ENCODE assay signal across 8 mouse cellular contexts in the genomic region with DNA sequence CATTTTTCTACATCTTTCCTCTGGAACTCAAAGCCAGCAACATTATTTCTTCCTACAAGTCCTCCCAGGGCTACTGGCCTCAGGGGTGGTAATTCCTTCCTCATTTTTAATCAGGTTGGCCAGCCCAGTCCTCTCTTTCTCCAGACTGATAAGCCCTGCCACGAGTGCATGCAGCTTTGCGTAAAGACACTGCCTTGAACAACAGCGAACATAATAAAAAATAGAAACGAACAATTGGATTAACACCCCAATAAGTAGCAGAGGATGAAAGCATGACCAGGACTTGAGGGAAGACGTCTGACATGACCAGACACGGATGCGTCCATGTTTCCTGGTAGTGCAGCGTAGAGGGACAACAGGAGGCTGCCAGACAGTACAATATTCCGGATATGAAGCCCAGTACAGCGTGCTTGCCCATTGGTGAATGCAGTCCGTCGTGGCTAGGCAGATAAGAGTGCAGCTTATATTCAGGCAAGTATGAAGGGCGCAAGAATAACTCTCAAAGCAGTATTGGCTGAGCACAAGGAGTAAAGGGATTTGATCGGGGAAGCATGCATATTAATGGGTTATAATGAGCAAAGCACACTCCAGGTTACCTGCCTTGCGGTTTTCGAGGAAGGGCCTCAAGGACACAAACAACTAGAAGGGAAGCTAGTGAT. TPM values are rescaled to one million over a fixed set of nuclear protein-coding genes. Genes with fewer than 3 reads are reported as not detected.
DNase-seq lines count a peak whose midpoint lies in the region; ATAC-seq and TF ChIP-seq lines count a peak whose summit lies in the region.

No protein-coding gene starts in this region.

- peak overlapping the region; percentile 58 to 71 for H3K4me3 ChIP-seq in ES-E14 (ENCODE audit: insufficient read depth in 1 of 2, low read depth in 1 of 2, low read length in 2 of 2, poor library complexity in 1 of 2, severe bottlenecking in 1 of 2)
- peak overlapping the region; percentile 43 to 91; a peak in 3 of 4 replicates for H3K4me3 ChIP-seq in heart, embryonic 14.5 days (ENCODE audit: control insufficient read depth in 1 of 2, insufficient read depth in 1 of 2, low read depth in 1 of 2, low read length in 2 of 2)
- peak overlapping the region; percentile 90 for H3K4me3 ChIP-seq in liver, embryonic 16.5 days (ENCODE audit: low read depth, low read length)

- no peaks in the 10 kb centered on the region for H3K9me3 ChIP-seq in ES-E14 (ENCODE audit: control insufficient read depth, insufficient read depth, low read depth, low read length)
- no peaks in the 10 kb centered on the region for H3K9me3 ChIP-seq in heart, embryonic 14.5 days (ENCODE audit: control insufficient read depth, low read length)
- no peaks in the 10 kb centered on the region for H3K9me3 ChIP-seq in liver, embryonic 16.5 days (replicated peaks; ENCODE audit: control insufficient read depth, low read length)

- H3K36me3 ChIP-seq in ES-E14 (ENCODE audit: control insufficient read depth, insufficient read depth, low read length, poor library complexity, severe bottlenecking), result no peaks in the 10 kb centered on the region
- no peaks in the 10 kb centered on the region for H3K36me3 ChIP-seq in heart, embryonic 14.5 days (ENCODE audit: control insufficient read depth, insufficient read depth, low read length)
- H3K36me3 ChIP-seq in liver, embryonic 16.5 days (ENCODE audit: control insufficient read depth, insufficient read depth), result no peaks in the 10 kb centered on the region

- H3K4me2 ChIP-seq in heart, embryonic 14.5 days (ENCODE audit: low read length), result peak overlapping the region; percentile 82
- H3K4me2 ChIP-seq in liver, embryonic 16.5 days (ENCODE audit: low read depth, low read length), result peak overlapping the region; percentile 89

- H3K4me1 ChIP-seq in ES-E14 (ENCODE audit: control insufficient read depth in 2 of 2, insufficient read depth in 2 of 2, low read length in 2 of 2, poor library complexity in 1 of 2), result peaks cover 8 to 10% of the 10 kb centered on the region in 2 experiments
- peaks cover 13 to 22% of the 10 kb centered on the region in 2 experiments for H3K4me1 ChIP-seq in heart, embryonic 14.5 days (ENCODE audit: control insufficient read depth in 2 of 2, insufficient read depth in 2 of 2, low read length in 2 of 2)
- H3K4me1 ChIP-seq in liver, embryonic 16.5 days (ENCODE audit: control insufficient read depth, low read depth, low read length), result peaks cover 34% of the 10 kb centered on the region

- in situ Hi-C loops in ES-E14 (cut with MboI; ENCODE audit: low sequenced_read_pairs in 2 of 2, unreplicated experiment in 2 of 2), result no loop called here

- WGBS in heart, embryonic 14.5 days, result 18% methylated on average over 16 of the region's 16 CpGs
- WGBS in liver, embryonic 16.5 days (ENCODE audit: insufficient replicate concordance), result 10% methylated on average over 16 of the region's 16 CpGs

- H3K27ac ChIP-seq in ES-E14 (ENCODE audit: insufficient read depth, low read depth, low read length, poor library complexity, severe bottlenecking), result no peak overlapping the region
- H3K27ac ChIP-seq in heart, embryonic 14.5 days (replicated peaks in 1 of 2; ENCODE audit: control insufficient read depth in 1 of 2, insufficient read depth in 1 of 2, low read depth in 2 of 2, low read length in 2 of 2), result no peak overlapping the region
- peak overlapping the region; percentile 43 for H3K27ac ChIP-seq in liver, embryonic 16.5 days (ENCODE audit: low read length)

- no peak overlapping the region for H3K9ac ChIP-seq in ES-E14 (ENCODE audit: insufficient read depth, low read depth, low read length, poor library complexity, severe bottlenecking)
- H3K9ac ChIP-seq in heart, embryonic 14.5 days (ENCODE audit: low read length), result 0 out of 2 replicates have a peak overlapping the region, but pooled peaks have one; percentile 2
- H3K9ac ChIP-seq in liver, embryonic 16.5 days (ENCODE audit: low read depth, low read length), result peak overlapping the region; percentile 36

- H3K27me3 ChIP-seq in heart, embryonic 14.5 days (ENCODE audit: control insufficient read depth, insufficient read depth, low read length), result no peaks in the 10 kb centered on the region
- H3K27me3 ChIP-seq in liver, embryonic 16.5 days (ENCODE audit: control insufficient read depth, insufficient read depth, low read depth, low read length), result no peaks in the 10 kb centered on the region

- ATAC-seq in heart, embryonic 14.5 days (ENCODE audit: insufficient number of reproducible peaks, insufficient read depth, low FRiP score, low read depth), result no peak
- peak; percentile 32 for ATAC-seq in liver, embryonic 16.5 days (ENCODE audit: low read depth)

- DNase-seq in cerebellum, adult 9-11 months, result peak; percentile 24
- DNase-seq in cerebellum, adult 18-20 months, result no peak
- DNase-seq in ES-E14 (ENCODE audit: low read depth, low spot score), result no peak
- DNase-seq in B cell, adult 2 months, result no peak
- DNase-seq in frontal cortex, adult 2 months (ENCODE audit: extremely low spot score in 1 of 2, low spot score in 1 of 2), result no peak
- DNase-seq in frontal cortex, postnatal 10 days (ENCODE audit: low spot score in 2 of 2), result no peak

TF ChIP-seq in ES-E14, 5 proteins besides CTCF, POLR2A, EP300 and RAD21:
- TF ChIP-seq CHD2 (IDR thresholded peaks at IDR 0.05; ENCODE audit: low read depth, low read length) (no peak), ZC3H11A (IDR thresholded peaks at IDR 0.05; ENCODE audit: borderline replicate concordance, low read depth, low read length) (no peak), ZNF384 (IDR thresholded peaks at IDR 0.05; ENCODE audit: low read depth, low read length) (no peak), MAFK (IDR thresholded peaks at IDR 0.05; ENCODE audit: insufficient read depth, low read depth, low read length) (no peak), HCFC1 (IDR thresholded peaks at IDR 0.05; ENCODE audit: borderline replicate concordance, insufficient read depth, low read length) (no peak)

RNA-seq across cellular contexts. Expression of a gene that starts 0.9 kb away (rescaled TPM):
- total RNA-seq in ES-E14 (2012; rRNA removed), result 16.9 and 19.5 TPM in 2 replicates
- polyA plus RNA-seq in heart, embryonic 14.5 days (2014; fragmentation: Nextera tagmentation; extraction: Ambion mirVana), result 7.8 and 11.8 TPM in 2 replicates
- polyA plus RNA-seq in liver, embryonic 16.5 days (2015; fragmentation: Nextera tagmentation; extraction: Ambion mirVana), result 5.8 and 6.6 TPM in 2 replicates
- polyA plus RNA-seq in frontal cortex, adult 2 months (2012; rRNA removed), result 8.3 and 9.5 TPM in 2 replicates
